Mouse (Mus musculus): ENCODE results near the gene Zfand2b. TPM values are rescaled to one million over a fixed set of nuclear protein-coding genes. Genes with fewer than 3 reads are reported as not detected.
A peak's percentile ranks its signal among the peaks of the same experiment; 100 is the strongest.

Gene Zfand2b
- polyA plus RNA-seq, 1 experiment from 2014 or later, result 31.4 TPM

- ATAC-seq (ENCODE audit: insufficient number of reproducible peaks, insufficient read depth, low FRiP score, low read depth), result no peak
- no peak overlapping the region for H3K9ac ChIP-seq (ENCODE audit: low read length)
- H3K4me1 ChIP-seq (ENCODE audit: control insufficient read depth in 2 of 2, insufficient read depth in 2 of 2, low read length in 2 of 2), result peaks cover 0 to 9% of the 10 kb centered on the region in 2 experiments; a peak in 2 of 4 replicates
- H3K4me3 ChIP-seq (ENCODE audit: control insufficient read depth in 1 of 2, insufficient read depth in 1 of 2, low read depth in 1 of 2, low read length in 2 of 2), result no peak overlapping the region
- no peaks in the 10 kb centered on the region for H3K27me3 ChIP-seq (ENCODE audit: control insufficient read depth, insufficient read depth, low read length)
- no peaks in the 10 kb centered on the region for H3K9me3 ChIP-seq (ENCODE audit: control insufficient read depth, low read length)
- no peak overlapping the region for H3K27ac ChIP-seq (replicated peaks in 1 of 2; ENCODE audit: control insufficient read depth in 1 of 2, insufficient read depth in 1 of 2, low read depth in 2 of 2, low read length in 2 of 2)
- H3K36me3 ChIP-seq (ENCODE audit: control insufficient read depth, insufficient read depth, low read length), result peaks cover 56% of the 10 kb centered on the region
- WGBS, result 63% methylated on average over 7 of the region's 7 CpGs
- H3K4me2 ChIP-seq (ENCODE audit: low read length), result no peak overlapping the region
Observed at GRCm38 (mm10) chr1:75147411-75148135, 20.9 kb upstream of the Zfand2b start.

- H3K4me2 ChIP-seq (ENCODE audit: low read length), result no peak overlapping the region
- no peak overlapping the region for H3K4me3 ChIP-seq (ENCODE audit: control insufficient read depth in 1 of 2, insufficient read depth in 1 of 2, low read depth in 1 of 2, low read length in 2 of 2)
- no peak for ATAC-seq (ENCODE audit: insufficient number of reproducible peaks, insufficient read depth, low FRiP score, low read depth)
- H3K9ac ChIP-seq (ENCODE audit: low read length), result no peak overlapping the region
- WGBS, result 87% methylated on average over 4 of the region's 4 CpGs
- H3K27ac ChIP-seq (replicated peaks in 1 of 2; ENCODE audit: control insufficient read depth in 1 of 2, insufficient read depth in 1 of 2, low read depth in 2 of 2, low read length in 2 of 2), result no peak overlapping the region
- H3K4me1 ChIP-seq (ENCODE audit: control insufficient read depth in 2 of 2, insufficient read depth in 2 of 2, low read length in 2 of 2), result peaks cover 0 to 3% of the 10 kb centered on the region in 2 experiments; a peak in 2 of 4 replicates
- no peaks in the 10 kb centered on the region for H3K27me3 ChIP-seq (ENCODE audit: control insufficient read depth, insufficient read depth, low read length)
- peaks cover 56% of the 10 kb centered on the region for H3K36me3 ChIP-seq (ENCODE audit: control insufficient read depth, insufficient read depth, low read length)
- H3K9me3 ChIP-seq (ENCODE audit: control insufficient read depth, low read length), result no peaks in the 10 kb centered on the region
Observed at GRCm38 (mm10) chr1:75148727-75149126, 19.7 kb upstream of the Zfand2b start.

GRCm38 (mm10) chr1:75155837-75156236, 12.6 kb upstream of the Zfand2b start:
- H3K9me3 ChIP-seq (ENCODE audit: control insufficient read depth, low read length), result no peaks in the 10 kb centered on the region
- WGBS, result 38% methylated on average over 3 of the region's 3 CpGs

GRCm38 (mm10) chr1:75158990-75159389, 9.5 kb upstream of the Zfand2b start:
- Histone ChIP-seq H3K4me1 (ENCODE audit: control insufficient read depth in 2 of 2, insufficient read depth in 2 of 2, low read length in 2 of 2) (no peaks in the 10 kb centered on the region), H3K36me3 (ENCODE audit: control insufficient read depth, insufficient read depth, low read length) (no peaks in the 10 kb centered on the region), H3K27ac (replicated peaks in 1 of 2; ENCODE audit: control insufficient read depth in 1 of 2, insufficient read depth in 1 of 2, low read depth in 2 of 2, low read length in 2 of 2) (no peak overlapping the region), H3K4me2 (ENCODE audit: low read length) (no peak overlapping the region), H3K27me3 (ENCODE audit: control insufficient read depth, insufficient read depth, low read length) (no peaks in the 10 kb centered on the region), H3K4me3 (ENCODE audit: control insufficient read depth in 1 of 2, insufficient read depth in 1 of 2, low read depth in 1 of 2, low read length in 2 of 2) (no peak overlapping the region), H3K9me3 (ENCODE audit: control insufficient read depth, low read length) (no peaks in the 10 kb centered on the region), H3K9ac (ENCODE audit: low read length) (no peak overlapping the region)
- ATAC-seq (ENCODE audit: insufficient number of reproducible peaks, insufficient read depth, low FRiP score, low read depth), result no peak

More at GRCm38 (mm10) chr1:75155837-75156236, 12.6 kb upstream of the Zfand2b start:
- Histone ChIP-seq H3K4me2 (ENCODE audit: low read length) (no peak overlapping the region), H3K9ac (ENCODE audit: low read length) (no peak overlapping the region), H3K27ac (replicated peaks in 1 of 2; ENCODE audit: control insufficient read depth in 1 of 2, insufficient read depth in 1 of 2, low read depth in 2 of 2, low read length in 2 of 2) (no peak overlapping the region), H3K4me1 (ENCODE audit: control insufficient read depth in 2 of 2, insufficient read depth in 2 of 2, low read length in 2 of 2) (no peaks in the 10 kb centered on the region), H3K27me3 (ENCODE audit: control insufficient read depth, insufficient read depth, low read length) (no peaks in the 10 kb centered on the region), H3K36me3 (ENCODE audit: control insufficient read depth, insufficient read depth, low read length) (no peaks in the 10 kb centered on the region), H3K4me3 (ENCODE audit: control insufficient read depth in 1 of 2, insufficient read depth in 1 of 2, low read depth in 1 of 2, low read length in 2 of 2) (no peak overlapping the region)
- no peak for ATAC-seq (ENCODE audit: insufficient number of reproducible peaks, insufficient read depth, low FRiP score, low read depth)

- Histone ChIP-seq H3K4me1 (ENCODE audit: control insufficient read depth in 2 of 2, insufficient read depth in 2 of 2, low read length in 2 of 2) (no peaks in the 10 kb centered on the region), H3K27ac (replicated peaks in 1 of 2; ENCODE audit: control insufficient read depth in 1 of 2, insufficient read depth in 1 of 2, low read depth in 2 of 2, low read length in 2 of 2) (no peak overlapping the region), H3K36me3 (ENCODE audit: control insufficient read depth, insufficient read depth, low read length) (no peaks in the 10 kb centered on the region), H3K27me3 (ENCODE audit: control insufficient read depth, insufficient read depth, low read length) (no peaks in the 10 kb centered on the region), H3K9me3 (ENCODE audit: control insufficient read depth, low read length) (no peaks in the 10 kb centered on the region), H3K4me2 (ENCODE audit: low read length) (no peak overlapping the region), H3K9ac (ENCODE audit: low read length) (no peak overlapping the region), H3K4me3 (ENCODE audit: control insufficient read depth in 1 of 2, insufficient read depth in 1 of 2, low read depth in 1 of 2, low read length in 2 of 2) (no peak overlapping the region)
- 41% methylated on average over 5 of the region's 5 CpGs for WGBS
- no peak for ATAC-seq (ENCODE audit: insufficient number of reproducible peaks, insufficient read depth, low FRiP score, low read depth)
Observed at GRCm38 (mm10) chr1:75159540-75160255, 8.7 kb upstream of the Zfand2b start.

GRCm38 (mm10) chr1:75160256-75160617, 8.2 kb upstream of the Zfand2b start:
- Histone ChIP-seq H3K9ac (ENCODE audit: low read length) (no peak overlapping the region), H3K4me1 (ENCODE audit: control insufficient read depth in 2 of 2, insufficient read depth in 2 of 2, low read length in 2 of 2) (no peaks in the 10 kb centered on the region), H3K27ac (replicated peaks in 1 of 2; ENCODE audit: control insufficient read depth in 1 of 2, insufficient read depth in 1 of 2, low read depth in 2 of 2, low read length in 2 of 2) (no peak overlapping the region), H3K4me3 (ENCODE audit: control insufficient read depth in 1 of 2, insufficient read depth in 1 of 2, low read depth in 1 of 2, low read length in 2 of 2) (no peak overlapping the region), H3K36me3 (ENCODE audit: control insufficient read depth, insufficient read depth, low read length) (no peaks in the 10 kb centered on the region), H3K27me3 (ENCODE audit: control insufficient read depth, insufficient read depth, low read length) (no peaks in the 10 kb centered on the region), H3K9me3 (ENCODE audit: control insufficient read depth, low read length) (no peaks in the 10 kb centered on the region), H3K4me2 (ENCODE audit: low read length) (no peak overlapping the region)
- 52% methylated on average over 4 of the region's 4 CpGs for WGBS
- ATAC-seq (ENCODE audit: insufficient number of reproducible peaks, insufficient read depth, low FRiP score, low read depth), result no peak

- peak overlapping the region; percentile 77 for H3K4me2 ChIP-seq (ENCODE audit: low read length)
- WGBS, result 11% methylated on average over 7 of the region's 7 CpGs
- peaks cover 34% of the 10 kb centered on the region for H3K36me3 ChIP-seq (ENCODE audit: control insufficient read depth, insufficient read depth, low read length)
- ATAC-seq (ENCODE audit: insufficient number of reproducible peaks, insufficient read depth, low FRiP score, low read depth), result 0 out of 2 replicates have a peak, but pooled peaks have one; percentile 6
- H3K9ac ChIP-seq (ENCODE audit: low read length), result peak overlapping the region; percentile 81
- peaks cover 5 to 9% of the 10 kb centered on the region in 2 experiments for H3K4me1 ChIP-seq (ENCODE audit: control insufficient read depth in 2 of 2, insufficient read depth in 2 of 2, low read length in 2 of 2)
- H3K9me3 ChIP-seq (ENCODE audit: control insufficient read depth, low read length), result no peaks in the 10 kb centered on the region
- peak overlapping the region; percentile 51 to 83 for H3K4me3 ChIP-seq (ENCODE audit: control insufficient read depth in 1 of 2, insufficient read depth in 1 of 2, low read depth in 1 of 2, low read length in 2 of 2)
- no peaks in the 10 kb centered on the region for H3K27me3 ChIP-seq (ENCODE audit: control insufficient read depth, insufficient read depth, low read length)
- H3K27ac ChIP-seq (replicated peaks in 1 of 2; ENCODE audit: control insufficient read depth in 1 of 2, insufficient read depth in 1 of 2, low read depth in 2 of 2, low read length in 2 of 2), result peak overlapping the region; percentile 58 to 83
Observed at GRCm38 (mm10) chr1:75168093-75168471, 364 bp upstream of the Zfand2b start.

All from heart, embryonic 14.5 days (tissue).